Mouse (Mus musculus) neutrophil, adult 5-6 weeks (primary cell): ENCODE data around the gene Foxj2. TPM values are rescaled to one million over a fixed set of nuclear protein-coding genes. Genes with fewer than 3 reads are reported as not detected.

Experiments
- ATAC-seq: fragments of 151-379, 151-347 bp; 2 replicates; pipeline ENCODE4 v1.8.0; 2017; ENCODE audit warnings: mild to moderate bottlenecking, moderate TSS enrichment; ENCODE audit not compliant: insufficient number of reproducible peaks, poor library complexity, low FRiP score, severe bottlenecking; ENCODE audit errors: extremely low read depth
- total RNA-seq: library from RNA; stranded (forward); fragments of 200-1000 nt; gene quantifications from 2 replicates; pipeline ENCODE4 v1.2.3, GENCODE M21; 2017

The Foxj2 gene
- total RNA-seq, 1 experiment from 2014 or later, result 38.8 TPM

GRCm38 (mm10) chr6:122862434-122862833 is 42.7 kb downstream of the Foxj2 start:
- no peak for ATAC-seq

GRCm38 (mm10) chr6:122862871-122863270 is 43.2 kb downstream of the Foxj2 start:
- ATAC-seq, result peak; percentile 93

- ATAC-seq, result 0 out of 2 replicates have a peak, but pooled peaks have one; percentile 42
Observed at GRCm38 (mm10) chr6:122867914-122868313, 48.2 kb downstream of the Foxj2 start.

- no peak for ATAC-seq
Observed at GRCm38 (mm10) chr6:122869846-122870245, 50.1 kb downstream of the Foxj2 start.

- ATAC-seq, result peak; percentile 79
Observed at GRCm38 (mm10) chr6:122872800-122873199, 53.1 kb downstream of the Foxj2 start.

- peak; percentile 93 for ATAC-seq
Observed at GRCm38 (mm10) chr6:122873871-122874719, 54.4 kb downstream of the Foxj2 start, which contains the start of gene Necap1. Necap1 (plus strand) TSS chr6:122874474.

- ATAC-seq, result no peak
Observed at GRCm38 (mm10) chr6:122874720-122875389, 55.1 kb downstream of the Foxj2 start.

- no peak for ATAC-seq
Observed at GRCm38 (mm10) chr6:122879141-122879735, 59.5 kb downstream of the Foxj2 start.

- no peak for ATAC-seq
Observed at GRCm38 (mm10) chr6:122879781-122880505, 60.2 kb downstream of the Foxj2 start.

GRCm38 (mm10) chr6:122881287-122881686 is 61.6 kb downstream of the Foxj2 start:
- no peak for ATAC-seq

GRCm38 (mm10) chr6:122883603-122884002 is 63.9 kb downstream of the Foxj2 start:
- no peak for ATAC-seq

GRCm38 (mm10) chr6:122889599-122889998 is 69.9 kb downstream of the Foxj2 start:
- no peak for ATAC-seq

GRCm38 (mm10) chr6:122892442-122893049 is 72.8 kb downstream of the Foxj2 start:
- peak; percentile 95 for ATAC-seq

Other genes with a start within 250 kb of the Foxj2 start
- gene Apobec1, start 217.5 kb upstream of the Foxj2 start, total RNA-seq, result 115 and 128 TPM in 2 replicates
- 0.23 and 0.25 TPM in 2 replicates for gene Gdf3, start 209.8 kb upstream of the Foxj2 start, total RNA-seq
- gene Dppa3, start 193.5 kb upstream of the Foxj2 start, total RNA-seq, result not detected in 2 replicates
- gene Nanog, start 112.4 kb upstream of the Foxj2 start, total RNA-seq, result not detected in 2 replicates
- 315 and 331 TPM in 2 replicates for gene Slc2a3, start 18.3 kb upstream of the Foxj2 start, total RNA-seq
- 1.4 and 1.5 TPM in 2 replicates for gene C3ar1, start 36.2 kb downstream of the Foxj2 start, total RNA-seq
- 33.2 and 37.3 TPM in 2 replicates for gene Necap1, start 54.6 kb downstream of the Foxj2 start, total RNA-seq
- gene Clec4a1, start 101.9 kb downstream of the Foxj2 start, total RNA-seq, result 15.6 and 15.8 TPM in 2 replicates
- 37.1 and 53.7 TPM in 2 replicates for gene Clec4a3, start 132.6 kb downstream of the Foxj2 start, total RNA-seq
- gene Clec4a4, start 170.5 kb downstream of the Foxj2 start, total RNA-seq, result 1.2 and 3.1 TPM in 2 replicates
- gene Clec4b1, start 230.0 kb downstream of the Foxj2 start, total RNA-seq, result not detected in 2 replicates